Comparison of ENCODE assay signal across 11 mouse cellular contexts in the genomic region with DNA sequence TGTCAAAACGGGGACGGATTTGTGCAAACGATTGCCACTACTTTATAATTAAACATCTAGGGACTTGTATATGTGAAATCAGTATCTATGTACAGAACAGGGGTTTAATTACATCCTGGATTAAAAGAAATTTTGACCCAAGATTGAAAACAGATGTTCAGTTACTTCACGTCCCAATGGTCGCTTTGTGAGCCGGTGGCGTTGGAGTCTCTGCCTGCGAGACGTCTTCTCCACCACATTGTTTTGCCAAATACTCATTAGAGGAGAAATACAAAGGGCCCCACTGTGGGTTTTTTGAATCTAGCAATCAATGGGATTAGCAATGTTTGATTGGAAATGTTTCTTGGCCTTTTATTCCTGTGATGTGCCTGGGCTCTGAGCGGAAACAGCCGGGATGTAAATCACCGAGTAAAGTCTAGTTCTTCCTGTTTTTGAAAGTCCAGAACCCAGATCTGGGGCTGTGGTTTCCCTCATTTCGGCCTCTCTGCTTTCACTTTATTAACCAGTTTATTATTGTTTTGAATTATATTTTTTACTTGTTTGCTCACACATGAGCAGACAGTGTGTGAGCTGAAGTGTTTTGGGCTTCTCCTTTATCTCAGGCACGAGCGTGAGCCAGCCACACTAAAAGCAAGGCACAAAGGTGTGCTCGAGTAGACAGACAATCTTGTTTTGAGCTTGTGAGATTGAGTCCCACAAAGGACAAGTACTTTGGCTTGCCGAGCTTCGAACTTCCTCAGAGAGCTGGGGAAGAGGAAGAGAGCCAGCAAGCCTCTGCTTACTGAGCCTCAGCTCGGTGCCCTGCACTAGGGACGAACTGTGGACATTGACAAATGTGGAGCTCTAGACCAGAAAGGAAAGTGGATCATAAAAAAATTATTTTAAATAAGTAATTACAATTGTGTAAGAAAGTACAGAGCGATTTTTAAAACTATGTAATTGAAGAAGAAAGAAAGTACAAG. TPM values are rescaled to one million over a fixed set of nuclear protein-coding genes. Genes with fewer than 3 reads are reported as not detected.
A peak's percentile ranks its signal among the peaks of the same experiment; 100 is the strongest.
DNase-seq lines count a peak whose midpoint lies in the region; ATAC-seq and TF ChIP-seq lines count a peak whose summit lies in the region.
"Had no signal": no experiment of that assay in that cellular context is flagged by ENCODE, and none has a peak within 500 bp of the region (broad histone marks: within the 10 kb centered on the region; RNA-seq: fewer than 3 reads in every experiment).

No protein-coding gene starts in this region.

- intact Hi-C loops in heart, adult 2 months (cut with DNase I): no loop called here

- no peaks in the 10 kb centered on the region for H3K9me3 ChIP-seq in embryonic facial prominence, embryonic 11.5 days (replicated peaks; ENCODE audit: control insufficient read depth, low read length)
- H3K9me3 ChIP-seq in kidney, postnatal 0 days (replicated peaks; ENCODE audit: low read length): no peaks in the 10 kb centered on the region
- H3K9me3 ChIP-seq: stomach, embryonic 15.5 days had no signal

- no peak; the same call in 1 of the 2 replicates for ATAC-seq in embryonic facial prominence, embryonic 11.5 days (replicated peaks; ENCODE audit: insufficient number of reproducible peaks, low FRiP score, low TSS enrichment, low read depth)
- no peak for ATAC-seq in kidney, postnatal 0 days (replicated peaks; ENCODE audit: low FRiP score, low read depth)
- ATAC-seq in neutrophil, adult 5-6 weeks (ENCODE audit: extremely low read depth, insufficient number of reproducible peaks, low FRiP score, poor library complexity, severe bottlenecking): 0 out of 2 replicates have a peak, but pooled peaks have one; percentile 17
- no peak for ATAC-seq in erythroblast, adult 5-6 weeks (replicated peaks; ENCODE audit: low FRiP score, poor library complexity, severe bottlenecking)
- ATAC-seq: intestine, postnatal 0 days had no signal

- H3K4me2 ChIP-seq in embryonic facial prominence, embryonic 11.5 days (ENCODE audit: low read depth, low read length): no peak overlapping the region
- no peak overlapping the region for H3K4me2 ChIP-seq in kidney, postnatal 0 days (ENCODE audit: low read length)
- H3K4me2 ChIP-seq: stomach, embryonic 15.5 days had no signal

- TF ChIP-seq CTCF in heart, adult 2 months (IDR thresholded peaks at IDR 0.05): no peak
- TF ChIP-seq CTCF in kidney, postnatal 0 days (IDR thresholded peaks at IDR 0.05; ENCODE audit: low read depth): no peak

- no peaks in the 10 kb centered on the region; the same call in 1 of the 2 replicates for H3K4me1 ChIP-seq in heart, adult 2 months (ENCODE audit: control insufficient read depth, insufficient read depth, low read length)
- H3K4me1 ChIP-seq in embryonic facial prominence, embryonic 11.5 days (ENCODE audit: control insufficient read depth, insufficient read depth, low read length): no peaks in the 10 kb centered on the region
- no peaks in the 10 kb centered on the region for H3K4me1 ChIP-seq in kidney, postnatal 0 days (replicated peaks; ENCODE audit: insufficient read depth, low read length)
- H3K4me1 ChIP-seq: stomach, embryonic 15.5 days had no signal

- H3K27ac ChIP-seq in heart, adult 2 months: peak overlapping the region; percentile 5
- H3K27ac ChIP-seq in embryonic facial prominence, embryonic 11.5 days (replicated peaks; ENCODE audit: low read depth, low read length): peak overlapping the region; percentile 44
- H3K27ac ChIP-seq in kidney, postnatal 0 days: 0 out of 2 replicates have a peak overlapping the region, but pooled peaks have one; percentile 43
- H3K27ac ChIP-seq: stomach, embryonic 15.5 days had no signal

- WGBS in heart, adult 2 months: 71% methylated on average over 21 of the region's 21 CpGs
- 45% methylated on average over 21 of the region's 21 CpGs for WGBS in embryonic facial prominence, embryonic 11.5 days
- WGBS in kidney, postnatal 0 days: 61% methylated on average over 21 of the region's 21 CpGs

- TF ChIP-seq POLR2A in heart, adult 2 months (IDR thresholded peaks at IDR 0.05; ENCODE audit: insufficient read depth, low read depth, low read length): no peak

- no peaks in the 10 kb centered on the region for H3K36me3 ChIP-seq in heart, adult 2 months (ENCODE audit: control insufficient read depth, insufficient read depth, low read length)
- no peaks in the 10 kb centered on the region for H3K36me3 ChIP-seq in embryonic facial prominence, embryonic 11.5 days (replicated peaks; ENCODE audit: control insufficient read depth, insufficient read depth, low read depth, low read length)
- H3K36me3 ChIP-seq in kidney, postnatal 0 days (ENCODE audit: insufficient read depth, low read length): no peaks in the 10 kb centered on the region
- H3K36me3 ChIP-seq: stomach, embryonic 15.5 days had no signal

- H3K9ac ChIP-seq in heart, adult 2 months (ENCODE audit: low read depth, low read length): no peak overlapping the region
- H3K9ac ChIP-seq in embryonic facial prominence, embryonic 11.5 days (replicated peaks; ENCODE audit: low read length): no peak overlapping the region
- no peak overlapping the region for H3K9ac ChIP-seq in kidney, postnatal 0 days (ENCODE audit: low read depth, low read length)
- H3K9ac ChIP-seq: stomach, embryonic 15.5 days had no signal

- peak in 1 of 2 experiments; percentile 17 for DNase-seq in heart, adult 2 months
- no peak for DNase-seq in heart, postnatal 4 days
- peak; percentile 80 for DNase-seq in embryonic facial prominence, embryonic 11.5 days (ENCODE audit: low spot score)
- peak; percentile 57 for DNase-seq in kidney, postnatal 0 days (ENCODE audit: low spot score)
- no peak for DNase-seq in right cerebral cortex, postnatal 4 days
- no peak for DNase-seq in adrenal gland, postnatal 25 days
- DNase-seq: cerebellum, adult 11 months had no signal

- H3K4me3 ChIP-seq in heart, adult 2 months: no peak overlapping the region
- no peak overlapping the region for H3K4me3 ChIP-seq in embryonic facial prominence, embryonic 11.5 days (ENCODE audit: low read depth, low read length)
- H3K4me3 ChIP-seq in kidney, postnatal 0 days (replicated peaks; ENCODE audit: low read depth, low read length): no peak overlapping the region
- H3K4me3 ChIP-seq: stomach, embryonic 15.5 days had no signal

- H3K27me3 ChIP-seq in heart, adult 2 months (ENCODE audit: control insufficient read depth, insufficient read depth, low read length): no peaks in the 10 kb centered on the region
- no peaks in the 10 kb centered on the region for H3K27me3 ChIP-seq in embryonic facial prominence, embryonic 11.5 days (ENCODE audit: control insufficient read depth, insufficient read depth, low read length)
- H3K27me3 ChIP-seq in kidney, postnatal 0 days (ENCODE audit: insufficient read depth, low read length): no peaks in the 10 kb centered on the region
- H3K27me3 ChIP-seq: stomach, embryonic 15.5 days had no signal

- no peaks in the 10 kb centered on the region for H3K79me2 ChIP-seq in heart, adult 2 months (replicated peaks; ENCODE audit: control insufficient read depth, insufficient read depth, low read length)

- TF ChIP-seq EP300 in heart, adult 2 months (IDR thresholded peaks at IDR 0.05; ENCODE audit: insufficient read depth, low read depth, low read length): no peak

RNA-seq across cellular contexts. Expression of a gene that starts 22.9 kb away (rescaled TPM):
- 10 to 100 TPM; 20.7 to 28.8 TPM for total RNA-seq in heart, adult 2 months (2021)
- polyA plus RNA-seq in heart, adult 2 months (2012; rRNA removed): 34.6 and 38.1 TPM in 2 replicates
- total RNA-seq in heart, postnatal 4 days (2021): 10 to 100 TPM; 39.2 to 40.0 TPM
- 10.2 and 15.1 TPM in 2 replicates for polyA plus RNA-seq in embryonic facial prominence, embryonic 11.5 days (2014; fragmentation: Nextera tagmentation; extraction: Ambion mirVana)
- polyA plus RNA-seq in kidney, postnatal 0 days (2015; fragmentation: Nextera tagmentation; extraction: Ambion mirVana): 31.8 and 39.6 TPM in 2 replicates
- 0.58 and 0.74 TPM in 2 replicates for total RNA-seq in neutrophil, adult 5-6 weeks (2017)
- total RNA-seq in erythroblast, adult 5-6 weeks (2015; ENCODE audit: low replicate concordance): 2.3 TPM in 1 of 2 replicates, not detected in the other
- 0.26 TPM in 1 of 2 replicates, not detected in the other for total RNA-seq in erythroblast, adult 5-6 weeks (2017; ENCODE audit: low replicate concordance)
- total RNA-seq in adrenal gland, postnatal 25 days (2021): 19.8 and 20.7 TPM in 2 replicates

Comparison
In these comparisons a context has a peak if more than half of its experiments do, and no peak if none do; other contexts are left out.
1. DNase-seq: peak in embryonic facial prominence, embryonic 11.5 days (single experiment) and kidney, postnatal 0 days (single experiment); none in heart, postnatal 4 days (single experiment), right cerebral cortex, postnatal 4 days (single experiment) and adrenal gland, postnatal 25 days (single experiment).
2. Peak in every context shown above with its lines, with median percentiles within 50 percentile points of each other: H3K27ac ChIP-seq.